In genomic region chr5:88766863-88767262, GRCm38 (mm10) we compare ENCODE assay signal across 10 mouse cellular contexts. TPM values are rescaled to one million over a fixed set of nuclear protein-coding genes. Genes with fewer than 3 reads are reported as not detected.
DNase-seq lines count a peak whose midpoint lies in the region; ATAC-seq and TF ChIP-seq lines count a peak whose summit lies in the region.
"Had no signal": no experiment of that assay in that cellular context is flagged by ENCODE, and none has a peak within 500 bp of the region (broad histone marks: within the 10 kb centered on the region; RNA-seq: fewer than 3 reads in every experiment).

No protein-coding gene starts in this region.

- 51% methylated on average over 5 of the region's 5 CpGs for WGBS in liver, adult 2 months
- WGBS in hindbrain, embryonic 14.5 days: 97% methylated on average over 5 of the region's 5 CpGs
- WGBS in midbrain, embryonic 14.5 days: 98% methylated on average over 5 of the region's 5 CpGs

- TF ChIP-seq POLR2A in liver, adult 2 months (IDR thresholded peaks at IDR 0.05; ENCODE audit: extremely low read depth, insufficient read depth, low read length): no peak

- H3K27me3 ChIP-seq in liver, adult 2 months (ENCODE audit: control insufficient read depth, insufficient read depth, low read length): no peaks in the 10 kb centered on the region
- H3K27me3 ChIP-seq in hindbrain, embryonic 14.5 days (ENCODE audit: control insufficient read depth, insufficient read depth, low read length): no peaks in the 10 kb centered on the region
- H3K27me3 ChIP-seq in midbrain, embryonic 14.5 days (ENCODE audit: control insufficient read depth, insufficient read depth, low read length): no peaks in the 10 kb centered on the region

- DNase-seq in liver, adult 2 months (ENCODE audit: extremely low read depth, low read depth, low spot score): peak; percentile 46
- DNase-seq in liver: no peak
- DNase-seq in c-Kit-positive CD71-positive TER-119-positive erythroid progenitor cells, embryonic 14.5 days (ENCODE audit: low spot score): peak; percentile 20
- DNase-seq in hindbrain, embryonic 14.5 days (ENCODE audit: low spot score): no peak
- no peak for DNase-seq in midbrain, embryonic 14.5 days
- DNase-seq in retina, postnatal 1 day: no peak
- no peak for DNase-seq in layer of hippocampus, adult 9-11 months
- DNase-seq in urinary bladder, postnatal 10 days (ENCODE audit: low spot score): no peak
- DNase-seq: gastrocnemius, postnatal 25 days; right cerebral cortex, postnatal 25 days had no signal

- H3K79me2 ChIP-seq in liver, adult 2 months (ENCODE audit: control insufficient read depth, insufficient read depth, low read length): no peaks in the 10 kb centered on the region

- H3K36me3 ChIP-seq in liver, adult 2 months (ENCODE audit: control insufficient read depth, insufficient read depth, low read length): peaks cover 2% of the 10 kb centered on the region
- H3K36me3 ChIP-seq in hindbrain, embryonic 14.5 days (replicated peaks; ENCODE audit: control insufficient read depth, insufficient read depth): peaks cover 29% of the 10 kb centered on the region
- peaks cover 13% of the 10 kb centered on the region for H3K36me3 ChIP-seq in midbrain, embryonic 14.5 days (ENCODE audit: control insufficient read depth, insufficient read depth, low read length)

- H3K9me3 ChIP-seq in hindbrain, embryonic 14.5 days (ENCODE audit: control insufficient read depth, low read length): no peaks in the 10 kb centered on the region
- no peaks in the 10 kb centered on the region for H3K9me3 ChIP-seq in midbrain, embryonic 14.5 days (ENCODE audit: control insufficient read depth, low read length)

- peaks cover 4% of the 10 kb centered on the region for H3K4me1 ChIP-seq in liver, adult 2 months (ENCODE audit: control insufficient read depth, insufficient read depth, low read length)
- peaks cover 17% of the 10 kb centered on the region for H3K4me1 ChIP-seq in hindbrain, embryonic 14.5 days (replicated peaks; ENCODE audit: control insufficient read depth, insufficient read depth, low read length)
- peaks cover 19% of the 10 kb centered on the region for H3K4me1 ChIP-seq in midbrain, embryonic 14.5 days (ENCODE audit: control insufficient read depth, insufficient read depth, low read length)

- ATAC-seq in hindbrain, embryonic 14.5 days (ENCODE audit: low FRiP score): no peak
- ATAC-seq in midbrain, embryonic 14.5 days (ENCODE audit: low FRiP score, low TSS enrichment): no peak

- no peak overlapping the region for H3K4me3 ChIP-seq in liver, adult 2 months (ENCODE audit: insufficient read depth, low read depth, low read length)
- no peak overlapping the region for H3K4me3 ChIP-seq in hindbrain, embryonic 14.5 days (replicated peaks; ENCODE audit: low read length)
- H3K4me3 ChIP-seq in midbrain, embryonic 14.5 days (replicated peaks; ENCODE audit: low read depth, low read length): peak overlapping the region; percentile 79; the same call in 1 of the 2 replicates

- no peak overlapping the region for H3K27ac ChIP-seq in liver, adult 2 months (replicated peaks; ENCODE audit: insufficient read depth, low read depth, low read length)
- H3K27ac ChIP-seq in hindbrain, embryonic 14.5 days: no peak overlapping the region
- H3K27ac ChIP-seq in midbrain, embryonic 14.5 days (replicated peaks; ENCODE audit: low read depth, low read length): no peak overlapping the region

- no peak for TF ChIP-seq CTCF in liver, adult 2 months (IDR thresholded peaks at IDR 0.05; ENCODE audit: low read depth, low read length)

- peak overlapping the region; percentile 53 for H3K4me2 ChIP-seq in hindbrain, embryonic 14.5 days (replicated peaks)
- peak overlapping the region; percentile 62 for H3K4me2 ChIP-seq in midbrain, embryonic 14.5 days (ENCODE audit: low read length)

- no peak overlapping the region for H3K9ac ChIP-seq in liver, adult 2 months (ENCODE audit: low read depth, low read length)
- H3K9ac ChIP-seq in hindbrain, embryonic 14.5 days: no peak overlapping the region
- H3K9ac ChIP-seq in midbrain, embryonic 14.5 days (replicated peaks; ENCODE audit: low read length): no peak overlapping the region

RNA-seq across cellular contexts. Expression of gene Dck, which starts 2.1 kb away (rescaled TPM):
- total RNA-seq in liver, adult 2 months (2014; rRNA removed): 3.0 and 3.4 TPM in 2 replicates
- 1.2 and 1.4 TPM in 2 replicates for polyA plus RNA-seq in liver, adult 2 months (2012; rRNA removed)
- polyA plus RNA-seq in hindbrain, embryonic 14.5 days (2014; fragmentation: Nextera tagmentation; extraction: Ambion mirVana): 51.6 and 53.7 TPM in 2 replicates
- polyA plus RNA-seq in midbrain, embryonic 14.5 days (2014; fragmentation: Nextera tagmentation; extraction: Ambion mirVana): 51.0 and 67.5 TPM in 2 replicates

RNA-seq across cellular contexts. Expression of gene Mob1b, which starts 46.2 kb away (rescaled TPM):
- total RNA-seq in liver, adult 2 months (2014; rRNA removed): 14.4 and 17.4 TPM in 2 replicates
- polyA plus RNA-seq in liver, adult 2 months (2012; rRNA removed): 4.1 and 4.6 TPM in 2 replicates
- 14.1 and 14.6 TPM in 2 replicates for polyA plus RNA-seq in hindbrain, embryonic 14.5 days (2014; fragmentation: Nextera tagmentation; extraction: Ambion mirVana)
- polyA plus RNA-seq in midbrain, embryonic 14.5 days (2014; fragmentation: Nextera tagmentation; extraction: Ambion mirVana): 13.4 and 13.7 TPM in 2 replicates

Comparison
In these comparisons a context has a peak if more than half of its experiments do, and no peak if none do; other contexts are left out.
1. DNase-seq: peak in liver, adult 2 months (single experiment) and c-Kit-positive CD71-positive TER-119-positive erythroid progenitor cells, embryonic 14.5 days (single experiment); none in liver (single experiment), hindbrain, embryonic 14.5 days (single experiment), midbrain, embryonic 14.5 days (single experiment), retina, postnatal 1 day (single experiment), layer of hippocampus, adult 9-11 months (single experiment) and urinary bladder, postnatal 10 days (single experiment).
2. RNA of gene Dck, which starts 2.1 kb away (polyA plus RNA-seq): 51.0 to 67.5 TPM in midbrain, embryonic 14.5 days and 51.6 to 53.7 TPM in hindbrain, embryonic 14.5 days; 1.2 to 1.4 TPM in liver, adult 2 months; every median in the first group is over 10 times any median in the second.